Mouse (Mus musculus): ENCODE measurements around the gene Cep350. TPM values are rescaled to one million over a fixed set of nuclear protein-coding genes. Genes with fewer than 3 reads are reported as not detected.

Gene Cep350
- 35.2 and 36.5 TPM in 2 replicates for polyA plus RNA-seq (2011; ENCODE audit: insufficient read depth, insufficient read length, low read depth, missing spikeins)

GRCm38 (mm10) chr1:155973068-155973718 lies at the start of gene Cep350:
Gene Cep350, minus strand, starts transcription at chr1:155973255.
- TF ChIP-seq EP300 (IDR thresholded peaks at IDR 0.05; ENCODE audit: insufficient read depth, low read depth, low read length) (peak; percentile 49; the same call in 1 of the 2 replicates), CTCF (IDR thresholded peaks at IDR 0.05; ENCODE audit: low read depth, low read length) (no peak)
- Histone ChIP-seq H3K27me3 (ENCODE audit: control insufficient read depth, insufficient read depth, low read length, poor library complexity, severe bottlenecking) (no peaks in the 10 kb centered on the region), H3K9me3 (replicated peaks; ENCODE audit: control insufficient read depth, insufficient read depth, low read length, poor library complexity, severe bottlenecking) (no peaks in the 10 kb centered on the region), H3K4me1 (ENCODE audit: control insufficient read depth, insufficient read depth, low read length) (no peaks in the 10 kb centered on the region), H3K36me3 (ENCODE audit: control insufficient read depth, insufficient read depth, low read length, poor library complexity, severe bottlenecking) (no peaks in the 10 kb centered on the region), H3K27ac (ENCODE audit: insufficient read depth, low read length) (no peak within 1 kb of the TSS), H3K4me3 (ENCODE audit: low read depth, low read length) (peak within 1 kb of the TSS; percentile 82), H3K9ac (ENCODE audit: low read depth, poor library complexity, severe bottlenecking) (peak within 1 kb of the TSS; percentile 98)

DNA sequence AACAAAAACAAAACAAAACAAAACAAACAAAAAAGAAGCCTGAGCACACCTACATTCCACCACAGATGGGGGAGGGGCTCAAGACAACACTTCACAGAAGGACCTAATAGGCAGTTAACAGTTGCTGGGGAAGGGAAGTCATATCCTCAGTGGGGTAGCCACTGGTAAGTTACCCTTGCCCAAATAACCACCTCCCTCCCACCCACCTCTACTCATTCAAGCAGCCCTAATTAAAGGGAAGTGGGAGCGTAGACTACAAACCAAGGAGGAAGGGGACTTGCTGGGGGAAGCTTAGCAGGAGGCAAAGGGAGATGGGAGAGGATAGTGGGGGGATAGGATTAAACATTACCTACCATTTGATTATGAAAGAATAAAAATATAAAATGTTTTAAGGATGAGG lies 47.3 kb upstream of the Cep350 start:
- TF ChIP-seq EP300 (IDR thresholded peaks at IDR 0.05; ENCODE audit: insufficient read depth, low read depth, low read length): no peak
- no peak for TF ChIP-seq POLR2A (IDR thresholded peaks at IDR 0.05; ENCODE audit: insufficient read depth, low read length)
- H3K36me3 ChIP-seq (ENCODE audit: control insufficient read depth, insufficient read depth, low read length, poor library complexity, severe bottlenecking): peaks cover 4% of the 10 kb centered on the region
- H3K4me3 ChIP-seq (ENCODE audit: low read depth, low read length): no peak overlapping the region

DNA sequence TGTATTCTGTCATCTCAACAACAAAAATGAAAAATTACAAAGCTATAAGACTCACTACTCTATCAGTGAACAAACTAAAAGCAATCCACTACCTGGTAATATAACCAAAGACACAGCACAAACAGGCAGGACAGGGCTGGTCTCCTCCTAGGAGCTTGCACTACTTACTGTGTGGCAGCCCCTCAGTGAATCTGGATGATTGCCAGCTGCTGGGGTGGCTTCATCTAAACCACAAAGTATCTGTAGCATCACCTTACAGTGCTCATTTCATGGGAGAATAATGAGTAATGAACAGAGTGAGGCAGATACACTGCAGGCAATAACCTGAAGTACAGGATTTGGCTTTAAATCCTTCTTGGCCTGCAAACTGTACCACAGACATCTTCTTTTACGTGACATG lies 46.7 kb upstream of the Cep350 start:
- Histone ChIP-seq H3K36me3 (ENCODE audit: control insufficient read depth, insufficient read depth, low read length, poor library complexity, severe bottlenecking) (peaks cover 4% of the 10 kb centered on the region), H3K27me3 (ENCODE audit: control insufficient read depth, insufficient read depth, low read length, poor library complexity, severe bottlenecking) (no peaks in the 10 kb centered on the region)
- TF ChIP-seq CTCF (IDR thresholded peaks at IDR 0.05; ENCODE audit: low read depth, low read length) (no peak), EP300 (IDR thresholded peaks at IDR 0.05; ENCODE audit: insufficient read depth, low read depth, low read length) (no peak), POLR2A (IDR thresholded peaks at IDR 0.05; ENCODE audit: insufficient read depth, low read length) (no peak)

More for the DNA sequence above, 47.3 kb upstream of the Cep350 start:
- Histone ChIP-seq H3K4me1 (ENCODE audit: control insufficient read depth, insufficient read depth, low read length) (no peaks in the 10 kb centered on the region), H3K27ac (ENCODE audit: insufficient read depth, low read length) (no peak overlapping the region), H3K9me3 (replicated peaks; ENCODE audit: control insufficient read depth, insufficient read depth, low read length, poor library complexity, severe bottlenecking) (no peaks in the 10 kb centered on the region), H3K27me3 (ENCODE audit: control insufficient read depth, insufficient read depth, low read length, poor library complexity, severe bottlenecking) (no peaks in the 10 kb centered on the region), H3K9ac (ENCODE audit: low read depth, poor library complexity, severe bottlenecking) (no peak overlapping the region)

GRCm38 (mm10) chr1:156009003-156009402 lies 35.9 kb upstream of the Cep350 start:
- Histone ChIP-seq H3K36me3 (ENCODE audit: control insufficient read depth, insufficient read depth, low read length, poor library complexity, severe bottlenecking) (no peaks in the 10 kb centered on the region; the same call in 1 of the 2 replicates), H3K9me3 (replicated peaks; ENCODE audit: control insufficient read depth, insufficient read depth, low read length, poor library complexity, severe bottlenecking) (no peaks in the 10 kb centered on the region), H3K4me3 (ENCODE audit: low read depth, low read length) (no peak overlapping the region), H3K4me1 (ENCODE audit: control insufficient read depth, insufficient read depth, low read length) (no peaks in the 10 kb centered on the region), H3K27ac (ENCODE audit: insufficient read depth, low read length) (no peak overlapping the region), H3K9ac (ENCODE audit: low read depth, poor library complexity, severe bottlenecking) (no peak overlapping the region), H3K27me3 (ENCODE audit: control insufficient read depth, insufficient read depth, low read length, poor library complexity, severe bottlenecking) (no peaks in the 10 kb centered on the region)
- TF ChIP-seq CTCF (IDR thresholded peaks at IDR 0.05; ENCODE audit: low read depth, low read length) (no peak), POLR2A (IDR thresholded peaks at IDR 0.05; ENCODE audit: insufficient read depth, low read length) (no peak), EP300 (IDR thresholded peaks at IDR 0.05; ENCODE audit: insufficient read depth, low read depth, low read length) (no peak)

More for the DNA sequence above, 46.7 kb upstream of the Cep350 start:
- H3K4me1 ChIP-seq (ENCODE audit: control insufficient read depth, insufficient read depth, low read length): no peaks in the 10 kb centered on the region
- H3K9me3 ChIP-seq (replicated peaks; ENCODE audit: control insufficient read depth, insufficient read depth, low read length, poor library complexity, severe bottlenecking): no peaks in the 10 kb centered on the region
- no peak overlapping the region for H3K27ac ChIP-seq (ENCODE audit: insufficient read depth, low read length)
- H3K4me3 ChIP-seq (ENCODE audit: low read depth, low read length): no peak overlapping the region
- no peak overlapping the region for H3K9ac ChIP-seq (ENCODE audit: low read depth, poor library complexity, severe bottlenecking)

DNA sequence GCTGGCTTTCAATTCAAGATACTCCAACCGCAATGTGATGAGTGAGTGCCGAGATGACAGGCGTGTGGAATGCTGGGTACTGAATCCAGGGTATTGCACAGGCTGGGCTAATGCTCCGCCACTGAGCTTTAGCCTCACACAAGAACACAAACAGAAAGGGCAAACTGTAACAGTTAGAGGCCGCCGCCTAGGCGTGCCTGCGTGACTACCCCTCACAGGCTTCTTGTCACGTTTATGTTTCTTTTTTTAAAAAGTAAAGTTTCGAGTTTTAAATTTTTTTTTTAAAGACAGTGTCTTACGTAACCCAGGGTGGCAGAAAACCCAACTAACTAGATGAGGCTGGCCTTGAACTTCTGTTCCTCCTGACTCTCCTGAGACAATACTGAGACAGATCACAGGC lies 32.9 kb upstream of the Cep350 start:
- Histone ChIP-seq H3K9me3 (replicated peaks; ENCODE audit: control insufficient read depth, insufficient read depth, low read length, poor library complexity, severe bottlenecking) (no peaks in the 10 kb centered on the region), H3K27me3 (ENCODE audit: control insufficient read depth, insufficient read depth, low read length, poor library complexity, severe bottlenecking) (no peaks in the 10 kb centered on the region), H3K36me3 (ENCODE audit: control insufficient read depth, insufficient read depth, low read length, poor library complexity, severe bottlenecking) (no peaks in the 10 kb centered on the region), H3K9ac (ENCODE audit: low read depth, poor library complexity, severe bottlenecking) (no peak overlapping the region), H3K4me1 (ENCODE audit: control insufficient read depth, insufficient read depth, low read length) (no peaks in the 10 kb centered on the region), H3K27ac (ENCODE audit: insufficient read depth, low read length) (no peak overlapping the region), H3K4me3 (ENCODE audit: low read depth, low read length) (no peak overlapping the region)
- TF ChIP-seq POLR2A (IDR thresholded peaks at IDR 0.05; ENCODE audit: insufficient read depth, low read length): no peak

GRCm38 (mm10) chr1:156003201-156003935 lies 30.3 kb upstream of the Cep350 start:
- TF ChIP-seq EP300 (IDR thresholded peaks at IDR 0.05; ENCODE audit: insufficient read depth, low read depth, low read length): no peak
- no peak for TF ChIP-seq CTCF (IDR thresholded peaks at IDR 0.05; ENCODE audit: low read depth, low read length)
- no peak for TF ChIP-seq POLR2A (IDR thresholded peaks at IDR 0.05; ENCODE audit: insufficient read depth, low read length)
- Histone ChIP-seq H3K4me1 (ENCODE audit: control insufficient read depth, insufficient read depth, low read length) (no peaks in the 10 kb centered on the region), H3K27ac (ENCODE audit: insufficient read depth, low read length) (no peak overlapping the region), H3K9me3 (replicated peaks; ENCODE audit: control insufficient read depth, insufficient read depth, low read length, poor library complexity, severe bottlenecking) (no peaks in the 10 kb centered on the region), H3K27me3 (ENCODE audit: control insufficient read depth, insufficient read depth, low read length, poor library complexity, severe bottlenecking) (no peaks in the 10 kb centered on the region), H3K9ac (ENCODE audit: low read depth, poor library complexity, severe bottlenecking) (peak overlapping the region; percentile 38; the same call in 1 of the 2 replicates), H3K4me3 (ENCODE audit: low read depth, low read length) (peak overlapping the region; percentile 72), H3K36me3 (ENCODE audit: control insufficient read depth, insufficient read depth, low read length, poor library complexity, severe bottlenecking) (no peaks in the 10 kb centered on the region)

All from ES-Bruce4 (cell line).